ENCODE assay signal across 15 mouse cellular contexts in genomic region chr13:81840646-81841045, GRCm38 (mm10).
"Had no signal": no experiment of that assay in that cellular context is flagged by ENCODE, and none has a peak within 500 bp of the region (broad histone marks: within the 10 kb centered on the region; RNA-seq: fewer than 3 reads in every experiment).

No protein-coding gene starts in this region.

- H3K9me3 ChIP-seq: midbrain, embryonic 10.5 days; midbrain, embryonic 13.5 days; neural tube, embryonic 13.5 days; neural tube, embryonic 15.5 days; stomach, embryonic 15.5 days had no signal

- ATAC-seq: midbrain, embryonic 13.5 days; midbrain, embryonic 16.5 days had no signal

- H3K9ac ChIP-seq: lung, embryonic 14.5 days; midbrain, embryonic 13.5 days; neural tube, embryonic 13.5 days; neural tube, embryonic 15.5 days; stomach, embryonic 15.5 days had no signal

- H3K4me3 ChIP-seq: midbrain, embryonic 10.5 days; midbrain, embryonic 13.5 days; myocyte; neural tube, embryonic 13.5 days; neural tube, embryonic 15.5 days; stomach, embryonic 15.5 days had no signal

- H3K4me1 ChIP-seq: midbrain, embryonic 13.5 days; neural tube, embryonic 15.5 days; stomach, embryonic 15.5 days had no signal

- DNase-seq: lung, adult 18-20 months; lung, embryonic 14.5 days; lung, postnatal 4 days; right cerebral cortex, postnatal 14 days; thymus, adult 2 months; thymus, postnatal 25 days; thymus, postnatal 4 days had no signal

- H3K4me2 ChIP-seq: lung, embryonic 14.5 days; midbrain, embryonic 13.5 days; neural tube, embryonic 13.5 days; neural tube, embryonic 15.5 days; stomach, embryonic 15.5 days had no signal

- H3K27ac ChIP-seq: midbrain, embryonic 10.5 days; midbrain, embryonic 13.5 days; neural tube, embryonic 13.5 days; neural tube, embryonic 15.5 days; stomach, embryonic 15.5 days; stomach, postnatal 0 days had no signal

- H3K36me3 ChIP-seq: midbrain, embryonic 10.5 days; midbrain, embryonic 13.5 days; neural tube, embryonic 13.5 days; neural tube, embryonic 15.5 days; stomach, embryonic 15.5 days had no signal

- H3K27me3 ChIP-seq: midbrain, embryonic 13.5 days; neural tube, embryonic 13.5 days; neural tube, embryonic 15.5 days; stomach, embryonic 15.5 days had no signal
